In genomic region chr11:75459141-75459711, GRCm38 (mm10) we compare ENCODE assay signal across 8 mouse cellular contexts. TPM values are rescaled to one million over a fixed set of nuclear protein-coding genes. Genes with fewer than 3 reads are reported as not detected.
A peak's percentile ranks its signal among the peaks of the same experiment; 100 is the strongest.
DNase-seq lines count a peak whose midpoint lies in the region; ATAC-seq and TF ChIP-seq lines count a peak whose summit lies in the region.

No protein-coding gene starts in this region.

- H3K4me1 ChIP-seq in bone marrow, adult 2 months (ENCODE audit: control insufficient read depth, insufficient read depth, low read length) = peaks cover 10% of the 10 kb centered on the region
- peaks cover 42% of the 10 kb centered on the region for H3K4me1 ChIP-seq in heart, embryonic 13.5 days
- H3K4me1 ChIP-seq in limb, embryonic 13.5 days = peaks cover 44% of the 10 kb centered on the region

- peak overlapping the region; percentile 91 for H3K4me2 ChIP-seq in heart, embryonic 13.5 days
- H3K4me2 ChIP-seq in limb, embryonic 13.5 days (replicated peaks) = peak overlapping the region; percentile 97; the same call in 1 of the 2 replicates

- no peak for TF ChIP-seq POLR2A in bone marrow, adult 2 months (IDR thresholded peaks at IDR 0.05; ENCODE audit: borderline replicate concordance, control insufficient read depth, low read depth, low read length)

- no peak overlapping the region for H3K4me3 ChIP-seq in left cerebral cortex, adult 2 months
- H3K4me3 ChIP-seq in bone marrow, adult 2 months (replicated peaks; ENCODE audit: control insufficient read depth, low read depth, low read length) = no peak overlapping the region
- peak overlapping the region; percentile 85; the same call in 1 of the 2 replicates for H3K4me3 ChIP-seq in heart, embryonic 13.5 days
- no peak overlapping the region for H3K4me3 ChIP-seq in limb, embryonic 13.5 days

- peaks cover 9% of the 10 kb centered on the region for H3K36me3 ChIP-seq in heart, embryonic 13.5 days
- no peaks in the 10 kb centered on the region for H3K36me3 ChIP-seq in limb, embryonic 13.5 days

- H3K27ac ChIP-seq in left cerebral cortex, adult 2 months = peak overlapping the region; percentile 95
- peak overlapping the region; percentile 92 for H3K27ac ChIP-seq in bone marrow, adult 2 months (ENCODE audit: control insufficient read depth, insufficient read depth, low read depth, low read length, poor library complexity)
- H3K27ac ChIP-seq in heart, embryonic 13.5 days (replicated peaks) = peak overlapping the region; percentile 99
- no peak overlapping the region; the same call in 1 of the 2 replicates for H3K27ac ChIP-seq in limb, embryonic 13.5 days

- intact Hi-C loops in left cerebral cortex, adult 2 months (cut with DNase I) = no loop called here
- intact Hi-C loops in left cerebral cortex, postnatal 14 days (cut with DNase I) = loop anchor here (5.0 kb wide), 1 partner anchor 57 kb away; no protein-coding TSS in a partner anchor

- DNase-seq in left cerebral cortex, adult 2 months (ENCODE audit: extremely low spot score in 1 of 2, low spot score in 2 of 2) = no peak
- DNase-seq in left cerebral cortex, postnatal 14 days (ENCODE audit: low spot score in 2 of 2) = no peak
- DNase-seq in right cerebral cortex, postnatal 25 days = no peak
- no peak for DNase-seq in retina, embryonic 14.5 days (ENCODE audit: low spot score)
- no peak for DNase-seq in spleen, adult 18-20 months

- no peak for ATAC-seq in heart, embryonic 13.5 days (ENCODE audit: extremely low read depth, insufficient number of reproducible peaks, low FRiP score, low TSS enrichment)
- no peak for ATAC-seq in limb, embryonic 13.5 days (ENCODE audit: low FRiP score, low read depth)

- H3K9me3 ChIP-seq in heart, embryonic 13.5 days = no peaks in the 10 kb centered on the region
- no peaks in the 10 kb centered on the region for H3K9me3 ChIP-seq in limb, embryonic 13.5 days

- H3K27me3 ChIP-seq in heart, embryonic 13.5 days (replicated peaks) = no peaks in the 10 kb centered on the region
- H3K27me3 ChIP-seq in limb, embryonic 13.5 days = no peaks in the 10 kb centered on the region

- 38% methylated on average over 5 of the region's 5 CpGs for whole genome bisulfite sequencing in bone marrow, adult 2 months
- 75% methylated on average over 5 of the region's 5 CpGs for WGBS in heart, embryonic 13.5 days
- WGBS in limb, embryonic 13.5 days = 79% methylated on average over 5 of the region's 5 CpGs

- H3K9ac ChIP-seq in heart, embryonic 13.5 days = peak overlapping the region; percentile 70
- no peak overlapping the region for H3K9ac ChIP-seq in limb, embryonic 13.5 days

- TF ChIP-seq CTCF in left cerebral cortex, adult 2 months (IDR thresholded peaks at IDR 0.05) = no peak
- no peak for TF ChIP-seq CTCF in bone marrow, adult 2 months (IDR thresholded peaks at IDR 0.05; ENCODE audit: control insufficient read depth, insufficient read depth, low read length)

RNA-seq across cellular contexts. Expression of gene Tlcd2, which starts 2.3 kb away (rescaled TPM):
- under 1 TPM; 0.51 to 0.66 TPM for total RNA-seq in left cerebral cortex, adult 2 months (2021)
- under 1 TPM; 0.33 to 0.95 TPM for total RNA-seq in left cerebral cortex, postnatal 14 days (2021)
- polyA plus RNA-seq in bone marrow, adult 2 months (2011; ENCODE audit: insufficient read depth, insufficient read length, low replicate concordance, missing spikeins) = 1.2 and 5.0 TPM in 2 replicates
- 11.4 and 13.5 TPM in 2 replicates for polyA plus RNA-seq in heart, embryonic 13.5 days (2015; fragmentation: Nextera tagmentation; extraction: Ambion mirVana)
- polyA plus RNA-seq in limb, embryonic 13.5 days (2015; fragmentation: Nextera tagmentation; extraction: Ambion mirVana) = 26.4 and 26.9 TPM in 2 replicates

RNA-seq across cellular contexts. Expression of gene Wdr81, which starts 4.7 kb away (rescaled TPM):
- 10 to 100 TPM; 19.5 to 20.7 TPM for total RNA-seq in left cerebral cortex, adult 2 months (2021)
- total RNA-seq in left cerebral cortex, postnatal 14 days (2021) = 10 to 100 TPM; 20.0 to 20.7 TPM
- polyA plus RNA-seq in bone marrow, adult 2 months (2011; ENCODE audit: insufficient read depth, insufficient read length, low replicate concordance, missing spikeins) = 21.0 and 33.5 TPM in 2 replicates
- polyA plus RNA-seq in heart, embryonic 13.5 days (2015; fragmentation: Nextera tagmentation; extraction: Ambion mirVana) = 3.7 and 3.8 TPM in 2 replicates
- polyA plus RNA-seq in limb, embryonic 13.5 days (2015; fragmentation: Nextera tagmentation; extraction: Ambion mirVana) = 5.8 and 5.9 TPM in 2 replicates

RNA-seq across cellular contexts. Expression of gene Serpinf2, which starts 19.8 kb away (rescaled TPM):
- under 1 TPM in 1 of 2 experiments, not detected in 1; 0.28 TPM for total RNA-seq in left cerebral cortex, adult 2 months (2021)
- total RNA-seq in left cerebral cortex, postnatal 14 days (2021) = not detected
- 0.70 and 2.2 TPM in 2 replicates for polyA plus RNA-seq in bone marrow, adult 2 months (2011; ENCODE audit: insufficient read depth, insufficient read length, low replicate concordance, missing spikeins)
- 1.5 and 14.5 TPM in 2 replicates for polyA plus RNA-seq in heart, embryonic 13.5 days (2015; fragmentation: Nextera tagmentation; extraction: Ambion mirVana)
- polyA plus RNA-seq in limb, embryonic 13.5 days (2015; fragmentation: Nextera tagmentation; extraction: Ambion mirVana) = 0.14 and 1.3 TPM in 2 replicates

RNA-seq across cellular contexts. Expression of gene Prpf8, which starts 27.4 kb away (rescaled TPM):
- 100 to 1,000 TPM; 133 to 138 TPM for total RNA-seq in left cerebral cortex, adult 2 months (2021)
- total RNA-seq in left cerebral cortex, postnatal 14 days (2021) = 100 to 1,000 TPM; 115 to 116 TPM
- polyA plus RNA-seq in bone marrow, adult 2 months (2011; ENCODE audit: insufficient read depth, insufficient read length, low replicate concordance, missing spikeins) = 18.5 and 35.4 TPM in 2 replicates
- 31.6 and 32.1 TPM in 2 replicates for polyA plus RNA-seq in heart, embryonic 13.5 days (2015; fragmentation: Nextera tagmentation; extraction: Ambion mirVana)
- 60.8 and 63.0 TPM in 2 replicates for polyA plus RNA-seq in limb, embryonic 13.5 days (2015; fragmentation: Nextera tagmentation; extraction: Ambion mirVana)

RNA-seq across cellular contexts. Expression of gene Serpinf1, which starts 36.7 kb away (rescaled TPM):
- 10 to 100 TPM in 1 of 2 experiments, 1 to 10 TPM in 1; 9.7 to 10.5 TPM for total RNA-seq in left cerebral cortex, adult 2 months (2021)
- total RNA-seq in left cerebral cortex, postnatal 14 days (2021) = 10 to 100 TPM; 16.4 to 17.5 TPM
- polyA plus RNA-seq in bone marrow, adult 2 months (2011; ENCODE audit: insufficient read depth, insufficient read length, low replicate concordance, missing spikeins) = 16.7 and 18.3 TPM in 2 replicates
- polyA plus RNA-seq in heart, embryonic 13.5 days (2015; fragmentation: Nextera tagmentation; extraction: Ambion mirVana) = 30.2 and 34.2 TPM in 2 replicates
- 227 and 235 TPM in 2 replicates for polyA plus RNA-seq in limb, embryonic 13.5 days (2015; fragmentation: Nextera tagmentation; extraction: Ambion mirVana)
